Mouse (Mus musculus) embryo, embryonic 11 days (tissue): Measurements from ENCODE around the gene Mcm2.
A peak's percentile ranks its signal among the peaks of the same experiment; 100 is the strongest.

Experiments
- DNase-seq: peaks from one replicate; pipeline ENCODE4 v3.0.0-alpha.2; 2015

Mcm2 gene

GRCm38 (mm10) chr6:88886417-88886967, 12.1 kb downstream of the Mcm2 start:
- DNase-seq: no peak

- no peak for DNase-seq
Observed at GRCm38 (mm10) chr6:88885644-88886416, 12.8 kb downstream of the Mcm2 start.

GRCm38 (mm10) chr6:88884690-88885089, 13.9 kb downstream of the Mcm2 start:
- no peak for DNase-seq

GRCm38 (mm10) chr6:88884195-88884594, 14.4 kb downstream of the Mcm2 start:
- DNase-seq: no peak

- DNase-seq: no peak
Observed at GRCm38 (mm10) chr6:88881334-88881733, 17.2 kb downstream of the Mcm2 start.

- DNase-seq: no peak
Observed at GRCm38 (mm10) chr6:88879471-88879870, 19.1 kb downstream of the Mcm2 start.

GRCm38 (mm10) chr6:88874868-88875508, 23.6 kb downstream of the Mcm2 start, which contains the start of gene Podxl2:
Gene Podxl2 (minus strand): TSS chr6:88875044.
- DNase-seq: peak; percentile 93

GRCm38 (mm10) chr6:88873965-88874867, 24.4 kb downstream of the Mcm2 start:
- DNase-seq: peak; percentile 51

GRCm38 (mm10) chr6:88872811-88873210, 25.8 kb downstream of the Mcm2 start:
- no peak for DNase-seq

- no peak for DNase-seq
Observed at GRCm38 (mm10) chr6:88871546-88871945, 27.0 kb downstream of the Mcm2 start.

GRCm38 (mm10) chr6:88870594-88870993, 28.0 kb downstream of the Mcm2 start:
- DNase-seq: no peak

GRCm38 (mm10) chr6:88869459-88869858, 29.1 kb downstream of the Mcm2 start:
- no peak for DNase-seq

- DNase-seq: no peak
Observed at GRCm38 (mm10) chr6:88865704-88866103, 32.9 kb downstream of the Mcm2 start.

- peak; percentile 67 for DNase-seq
Observed at GRCm38 (mm10) chr6:88860914-88861313, 37.7 kb downstream of the Mcm2 start.

- DNase-seq: no peak
Observed at GRCm38 (mm10) chr6:88858341-88858740, 40.2 kb downstream of the Mcm2 start.

- no peak for DNase-seq
Observed at GRCm38 (mm10) chr6:88857830-88858229, 40.8 kb downstream of the Mcm2 start.

GRCm38 (mm10) chr6:88857249-88857648, 41.3 kb downstream of the Mcm2 start:
- no peak for DNase-seq

- peak; percentile 86 for DNase-seq
Observed at GRCm38 (mm10) chr6:88855636-88856035, 42.9 kb downstream of the Mcm2 start.

GRCm38 (mm10) chr6:88854509-88854908, 44.1 kb downstream of the Mcm2 start:
- no peak for DNase-seq

- no peak for DNase-seq
Observed at GRCm38 (mm10) chr6:88850034-88850433, 48.5 kb downstream of the Mcm2 start.

GRCm38 (mm10) chr6:88849270-88849669, 49.3 kb downstream of the Mcm2 start:
- no peak for DNase-seq

- DNase-seq: no peak
Observed at GRCm38 (mm10) chr6:88847571-88847970, 51.0 kb downstream of the Mcm2 start.
